Mouse (Mus musculus) liver, embryonic 14.5 days (tissue): Measurements from ENCODE around the gene Olfr435.

Source experiments
- CTCF ChIP-seq: IDR thresholded peaks from 2 replicates; pipeline ENCODE4 v1.5.1; 2016; ENCODE audit warnings: antibody characterized with exemption, low read depth, control low read depth
- EP300 ChIP-seq: IDR thresholded peaks from 2 replicates; pipeline ENCODE4 v1.6.1; 2016; ENCODE audit warnings: antibody characterized with exemption, low read depth

- TF ChIP-seq CTCF (no peak), EP300 (no peak)
These were observed 1.1 kb downstream of the Olfr435 start for GRCm38 (mm10) chr6:43198094-43198493.
